Mouse (Mus musculus) E14TG2a.4 (cell line): ENCODE data around the gene Efemp2.

Experiments used
- CTCF ChIP-seq: conservative IDR thresholded peaks from 2 replicates; pipeline ENCODE4 v1.5.1; 2014; ENCODE audit warnings: low read length
- NANOG ChIP-seq: IDR thresholded peaks from 2 replicates; pipeline ENCODE4 v1.6.1; 2014; ENCODE audit warnings: borderline replicate concordance, low read length, mixed read lengths
- POU5F1 ChIP-seq: IDR thresholded peaks from 2 replicates; pipeline ENCODE4 v1.6.1; 2014; ENCODE audit warnings: low read length, borderline replicate concordance

DNA sequence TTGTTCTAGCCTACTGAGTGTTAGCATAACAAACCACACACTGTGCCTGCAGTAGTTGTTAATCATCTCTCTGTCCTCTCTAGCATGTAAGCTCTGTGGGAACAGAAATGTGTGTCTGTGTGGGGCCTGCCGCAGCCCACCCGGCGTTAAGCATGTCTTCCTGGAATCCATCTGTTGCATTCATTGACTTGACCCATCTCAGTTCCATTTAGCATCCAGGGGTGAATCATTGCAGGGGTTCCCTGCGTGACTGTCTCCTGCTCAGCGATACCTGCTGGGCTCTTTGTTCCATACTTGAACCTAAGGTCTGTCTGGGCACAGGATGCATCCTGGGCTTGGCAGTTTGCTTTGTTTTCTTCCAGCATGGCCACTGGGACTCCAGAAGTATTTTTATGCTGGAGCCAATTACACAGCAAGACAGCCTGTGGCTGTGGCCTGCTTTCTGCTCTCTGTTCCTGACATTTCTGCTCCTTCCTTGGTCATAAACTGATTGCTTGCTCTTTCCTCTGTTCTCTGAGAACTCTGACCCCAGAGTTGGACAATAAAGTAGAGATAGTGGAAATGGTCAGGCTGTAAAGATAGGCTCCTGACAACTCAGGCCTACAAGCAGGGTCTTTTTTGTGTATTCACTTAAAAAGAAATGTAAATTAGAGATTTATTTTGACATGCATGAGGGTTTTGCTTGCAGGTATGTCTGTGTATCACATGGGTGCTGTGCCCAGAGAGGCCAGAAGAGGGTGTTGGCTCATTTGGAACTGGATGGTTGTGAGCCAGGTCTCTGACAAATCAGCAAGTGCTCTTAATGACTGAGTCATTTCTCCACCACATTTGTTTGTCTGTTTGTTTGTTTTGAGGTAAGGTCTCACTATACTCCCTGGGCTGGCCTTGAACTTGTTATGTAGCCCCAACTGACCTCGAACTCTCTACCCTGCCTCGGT lies 42.4 kb downstream of the Efemp2 start:
- peak; percentile 24 for TF ChIP-seq CTCF
- no peak for TF ChIP-seq POU5F1
- TF ChIP-seq NANOG, result peak; percentile 19; the same call in 1 of the 2 replicates
